Mouse (Mus musculus) neural tube, embryonic 12.5 days (tissue): Measurements from ENCODE around the gene Bhlha15. TPM values are rescaled to one million over a fixed set of nuclear protein-coding genes. Genes with fewer than 3 reads are reported as not detected.

ENCODE experiments used
- ATAC-seq: fragments of 200-750 bp; cut with Nextera tagmentation; 2 replicates; pipeline ENCODE4 v1.8.0; 2017; ENCODE audit warnings: low read depth, mild to moderate bottlenecking, moderate TSS enrichment, moderate library complexity; ENCODE audit not compliant: low FRiP score
- H3K27ac ChIP-seq: fragments of 300-500 bp; sonication (generic); 2 replicates; pipeline ENCODE4 v1.5.1; 2016
- H3K27me3 ChIP-seq: fragments of 300-500 bp; sonication (generic); replicated peaks from 2 replicates; pipeline ENCODE4 v1.6.1; 2016; ENCODE audit warnings: mild to moderate bottlenecking
- H3K36me3 ChIP-seq: fragments of 300-500 bp; sonication (generic); 2 replicates; pipeline ENCODE4 v1.6.1; 2016; ENCODE audit warnings: mild to moderate bottlenecking
- H3K4me1 ChIP-seq: fragments of 300-500 bp; sonication (generic); 2 replicates; pipeline ENCODE4 v1.6.1; 2016
- H3K4me2 ChIP-seq: fragments of 300-500 bp; sonication (generic); replicated peaks from 2 replicates; pipeline ENCODE4 v1.6.1; 2016; ENCODE audit warnings: mild to moderate bottlenecking
- H3K4me3 ChIP-seq: fragments of 300-500 bp; sonication (generic); 2 replicates; pipeline ENCODE4 v1.5.1; 2016
- H3K9ac ChIP-seq: fragments of 300-500 bp; sonication (generic); 2 replicates; pipeline ENCODE4 v1.6.1; 2016; ENCODE audit warnings: mild to moderate bottlenecking
- H3K9me3 ChIP-seq: fragments of 300-500 bp; sonication (generic); 2 replicates; pipeline ENCODE4 v1.6.1; 2016; ENCODE audit warnings: mild to moderate bottlenecking
- WGBS: fragments of 180-500 bp; shearing (Covaris S2); methylation state at CpG from one replicate; pipeline ENCODE4 v1.1.7; 2016; 5-methylcytosine and 5-hydroxymethylcytosine counted together
- polyA plus RNA-seq: library from polyadenylated mRNA; unstranded; fragments of >200 nt; fragmentation: Nextera tagmentation; extraction: Ambion mirVana; gene quantifications from 2 replicates; pipeline ENCODE4 v1.2.1, GENCODE M21; 2016

The Bhlha15 gene
- 0.08 and 0.23 TPM in 2 replicates for polyA plus RNA-seq

GRCm38 (mm10) chr5:144189950-144190583, at the start of gene Bhlha15:
Gene Bhlha15 (plus strand): TSS chr5:144190286.
- no peaks in the 10 kb centered on the region for H3K9me3 ChIP-seq
- no peak within 1 kb of the TSS for H3K4me3 ChIP-seq
- no peak within 1 kb of the TSS for H3K27ac ChIP-seq
- peak within 1 kb of the TSS; percentile 58 for H3K4me2 ChIP-seq
- ATAC-seq = peak; percentile 38
- WGBS = 4% methylated on average over 25 of the region's 26 CpGs
- peaks cover 14% of the 10 kb centered on the region for H3K36me3 ChIP-seq
- 0 out of 2 replicates have a peak within 1 kb of the TSS, but pooled peaks have one; percentile 17 for H3K9ac ChIP-seq
- H3K27me3 ChIP-seq = no peaks in the 10 kb centered on the region
- H3K4me1 ChIP-seq = peaks cover 19% of the 10 kb centered on the region

GRCm38 (mm10) chr5:144143531-144143930, 46.6 kb upstream of the Bhlha15 start:
- Histone ChIP-seq H3K27me3 (no peaks in the 10 kb centered on the region), H3K9ac (no peak overlapping the region), H3K4me3 (no peak overlapping the region), H3K4me1 (no peaks in the 10 kb centered on the region), H3K4me2 (no peak overlapping the region), H3K36me3 (peaks cover 24% of the 10 kb centered on the region), H3K27ac (no peak overlapping the region), H3K9me3 (no peaks in the 10 kb centered on the region)
- ATAC-seq = no peak
- WGBS = 92% methylated on average over 5 of the region's 5 CpGs

- Histone ChIP-seq H3K9ac (no peak overlapping the region), H3K27ac (no peak overlapping the region), H3K36me3 (peaks cover 29% of the 10 kb centered on the region), H3K4me3 (no peak overlapping the region), H3K4me1 (no peaks in the 10 kb centered on the region), H3K4me2 (no peak overlapping the region), H3K27me3 (no peaks in the 10 kb centered on the region), H3K9me3 (no peaks in the 10 kb centered on the region)
- no peak for ATAC-seq
Observed at GRCm38 (mm10) chr5:144146898-144147297, 43.2 kb upstream of the Bhlha15 start.

- WGBS = 95% methylated on average over 4 of the region's 4 CpGs
- H3K27me3 ChIP-seq = no peaks in the 10 kb centered on the region
- H3K4me1 ChIP-seq = no peaks in the 10 kb centered on the region
- ATAC-seq = no peak
- H3K9ac ChIP-seq = no peak overlapping the region
- H3K36me3 ChIP-seq = peaks cover 29% of the 10 kb centered on the region
- H3K4me3 ChIP-seq = no peak overlapping the region
- no peak overlapping the region for H3K27ac ChIP-seq
- H3K4me2 ChIP-seq = no peak overlapping the region
- H3K9me3 ChIP-seq = no peaks in the 10 kb centered on the region
Observed at GRCm38 (mm10) chr5:144149530-144149929, 40.6 kb upstream of the Bhlha15 start.

- no peak overlapping the region for H3K4me3 ChIP-seq
- no peak overlapping the region for H3K27ac ChIP-seq
- WGBS = 95% methylated on average over 4 of the region's 4 CpGs
- ATAC-seq = no peak
- H3K9me3 ChIP-seq = no peaks in the 10 kb centered on the region
- no peak overlapping the region for H3K9ac ChIP-seq
- H3K4me1 ChIP-seq = no peaks in the 10 kb centered on the region
- H3K27me3 ChIP-seq = no peaks in the 10 kb centered on the region
- H3K36me3 ChIP-seq = peaks cover 26% of the 10 kb centered on the region
- H3K4me2 ChIP-seq = no peak overlapping the region
Observed at GRCm38 (mm10) chr5:144151270-144151669, 38.8 kb upstream of the Bhlha15 start.

GRCm38 (mm10) chr5:144154528-144154927, 35.6 kb upstream of the Bhlha15 start:
- Histone ChIP-seq H3K27me3 (no peaks in the 10 kb centered on the region), H3K9ac (no peak overlapping the region), H3K4me2 (no peak overlapping the region), H3K9me3 (no peaks in the 10 kb centered on the region), H3K4me3 (no peak overlapping the region), H3K4me1 (no peaks in the 10 kb centered on the region), H3K27ac (no peak overlapping the region), H3K36me3 (peaks cover 35% of the 10 kb centered on the region)
- 35% methylated on average over 7 of the region's 7 CpGs for WGBS
- ATAC-seq = no peak

GRCm38 (mm10) chr5:144158604-144159003, 31.5 kb upstream of the Bhlha15 start:
- no peak; the same call in 1 of the 2 replicates for ATAC-seq
- H3K27ac ChIP-seq = no peak overlapping the region
- WGBS = 45% methylated on average over 4 of the region's 4 CpGs

GRCm38 (mm10) chr5:144159137-144159536, 30.9 kb upstream of the Bhlha15 start:
- Histone ChIP-seq H3K4me1 (no peaks in the 10 kb centered on the region), H3K27ac (no peak overlapping the region), H3K9me3 (no peaks in the 10 kb centered on the region), H3K4me2 (no peak overlapping the region), H3K36me3 (peaks cover 39% of the 10 kb centered on the region), H3K4me3 (no peak overlapping the region), H3K27me3 (no peaks in the 10 kb centered on the region), H3K9ac (no peak overlapping the region)
- 95% methylated on average over 8 of the region's 8 CpGs for WGBS
- ATAC-seq = no peak

More at GRCm38 (mm10) chr5:144158604-144159003, 31.5 kb upstream of the Bhlha15 start:
- H3K4me3 ChIP-seq = no peak overlapping the region
- no peak overlapping the region for H3K4me2 ChIP-seq
- H3K27me3 ChIP-seq = no peaks in the 10 kb centered on the region
- H3K4me1 ChIP-seq = no peaks in the 10 kb centered on the region
- H3K9me3 ChIP-seq = no peaks in the 10 kb centered on the region
- H3K9ac ChIP-seq = no peak overlapping the region
- peaks cover 34% of the 10 kb centered on the region for H3K36me3 ChIP-seq

GRCm38 (mm10) chr5:144162080-144162812, 27.8 kb upstream of the Bhlha15 start:
- H3K4me1 ChIP-seq = no peaks in the 10 kb centered on the region
- H3K27ac ChIP-seq = no peak overlapping the region
- 86% methylated on average over 5 of the region's 5 CpGs for WGBS
- H3K4me2 ChIP-seq = no peak overlapping the region
- H3K36me3 ChIP-seq = peaks cover 56% of the 10 kb centered on the region
- no peaks in the 10 kb centered on the region for H3K9me3 ChIP-seq
- H3K9ac ChIP-seq = no peak overlapping the region
- H3K4me3 ChIP-seq = no peak overlapping the region
- no peaks in the 10 kb centered on the region for H3K27me3 ChIP-seq
- ATAC-seq = no peak

- H3K9ac ChIP-seq = no peak overlapping the region
Observed at GRCm38 (mm10) chr5:144162813-144163517, 27.1 kb upstream of the Bhlha15 start.

GRCm38 (mm10) chr5:144165756-144166155, 24.3 kb upstream of the Bhlha15 start:
- Histone ChIP-seq H3K4me2 (no peak overlapping the region), H3K4me3 (no peak overlapping the region), H3K27me3 (no peaks in the 10 kb centered on the region), H3K4me1 (no peaks in the 10 kb centered on the region), H3K9me3 (no peaks in the 10 kb centered on the region), H3K27ac (no peak overlapping the region), H3K36me3 (peaks cover 51% of the 10 kb centered on the region), H3K9ac (no peak overlapping the region)
- no peak for ATAC-seq
- WGBS = 90% methylated on average over 3 of the region's 3 CpGs

More at GRCm38 (mm10) chr5:144162813-144163517, 27.1 kb upstream of the Bhlha15 start:
- H3K9me3 ChIP-seq = no peaks in the 10 kb centered on the region
- WGBS = 84% methylated on average over 10 of the region's 10 CpGs
- H3K4me2 ChIP-seq = no peak overlapping the region
- no peaks in the 10 kb centered on the region for H3K27me3 ChIP-seq
- H3K27ac ChIP-seq = no peak overlapping the region
- H3K36me3 ChIP-seq = peaks cover 49% of the 10 kb centered on the region
- H3K4me3 ChIP-seq = no peak overlapping the region
- no peaks in the 10 kb centered on the region for H3K4me1 ChIP-seq
- no peak for ATAC-seq

- Histone ChIP-seq H3K9ac (no peak overlapping the region), H3K27me3 (no peaks in the 10 kb centered on the region), H3K4me2 (no peak overlapping the region), H3K36me3 (peaks cover 70% of the 10 kb centered on the region), H3K4me1 (no peaks in the 10 kb centered on the region), H3K4me3 (no peak overlapping the region), H3K9me3 (no peaks in the 10 kb centered on the region), H3K27ac (no peak overlapping the region)
- ATAC-seq = no peak
- 95% methylated on average over 8 of the region's 8 CpGs for whole genome bisulfite sequencing
Observed at GRCm38 (mm10) chr5:144169275-144169975, 20.7 kb upstream of the Bhlha15 start.
